Comparison of ENCODE assay signal across 16 mouse cellular contexts in the genomic region with DNA sequence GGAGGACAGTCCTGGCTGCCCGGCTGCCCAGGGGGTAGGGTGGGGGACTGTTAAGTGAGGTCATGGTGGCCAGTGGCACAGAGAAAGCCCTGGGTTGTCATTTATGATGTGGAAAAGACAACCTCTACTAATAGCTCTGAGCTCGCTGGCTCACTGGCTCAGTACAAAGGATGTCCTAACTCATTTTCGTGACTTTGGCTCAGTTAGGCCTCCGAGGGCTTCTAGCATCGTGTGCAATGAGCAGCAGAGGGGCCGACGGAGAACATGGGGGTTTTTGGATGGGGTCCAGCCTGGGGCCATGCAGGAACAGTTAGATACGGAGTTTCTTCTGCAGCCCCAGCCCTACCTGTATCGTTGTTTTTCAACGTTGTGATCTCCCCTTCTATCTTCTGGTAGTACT.
"Had no signal": no experiment of that assay in that cellular context is flagged by ENCODE, and none has a peak within 500 bp of the region (broad histone marks: within the 10 kb centered on the region; RNA-seq: fewer than 3 reads in every experiment).

No protein-coding gene starts in this region.

- H3K36me3 ChIP-seq: neural tube, embryonic 12.5 days; neural tube, embryonic 13.5 days; neural tube, embryonic 15.5 days; stomach, embryonic 15.5 days had no signal

- H3K4me1 ChIP-seq: neural tube, embryonic 13.5 days had no signal

- H3K4me2 ChIP-seq: neural tube, embryonic 12.5 days; neural tube, embryonic 13.5 days; neural tube, embryonic 15.5 days; stomach, embryonic 15.5 days had no signal

- DNase-seq: right cerebral cortex, adult 18-20 months; right cerebral cortex, postnatal 14 days; right cerebral cortex, postnatal 25 days; right cerebral cortex, postnatal 4 days; spleen, adult 18-20 months; thymus, adult 18-20 months; thymus, adult 2 months; thymus, postnatal 14 days; thymus, postnatal 25 days; thymus, postnatal 36 days; thymus, postnatal 4 days had no signal

- H3K4me3 ChIP-seq: neural tube, embryonic 12.5 days; neural tube, embryonic 13.5 days; neural tube, embryonic 15.5 days; stomach, embryonic 15.5 days had no signal

- H3K27me3 ChIP-seq: neural tube, embryonic 12.5 days; neural tube, embryonic 13.5 days; neural tube, embryonic 15.5 days; stomach, embryonic 15.5 days had no signal

- H3K9ac ChIP-seq: neural tube, embryonic 12.5 days; neural tube, embryonic 13.5 days; neural tube, embryonic 15.5 days; stomach, embryonic 15.5 days had no signal

- H3K9me3 ChIP-seq: neural tube, embryonic 12.5 days; neural tube, embryonic 13.5 days; neural tube, embryonic 15.5 days; stomach, embryonic 15.5 days had no signal

- H3K27ac ChIP-seq: neural tube, embryonic 12.5 days; neural tube, embryonic 13.5 days; neural tube, embryonic 15.5 days; stomach, embryonic 15.5 days; stomach, postnatal 0 days had no signal
